In genomic region chr6:46450917-46451638, GRCm38 (mm10) we compare ENCODE assay signal across 25 mouse cellular contexts.
A peak's percentile ranks its signal among the peaks of the same experiment; 100 is the strongest.
DNase-seq lines count a peak whose midpoint lies in the region; ATAC-seq lines count a peak whose summit lies in the region.
"Had no signal": no experiment of that assay in that cellular context is flagged by ENCODE, and none has a peak within 500 bp of the region (broad histone marks: within the 10 kb centered on the region; RNA-seq: fewer than 3 reads in every experiment).

No protein-coding gene starts in this region.

- DNase-seq in embryonic facial prominence, embryonic 11.5 days (ENCODE audit: low spot score): no peak
- DNase-seq in embryonic facial prominence, embryonic 10.5 days (ENCODE audit: low spot score): no peak
- DNase-seq in embryo, embryonic 10.5 days (ENCODE audit: low spot score): peak; percentile 56
- no peak for DNase-seq in cerebellum, adult 9-11 months
- DNase-seq in layer of hippocampus, adult 11-12 months (ENCODE audit: low spot score): no peak
- DNase-seq in cerebellum, postnatal 36 days: no peak
- DNase-seq: adrenal gland, postnatal 10 days; cerebellum, adult 11 months; cerebellum, postnatal 25 days; gastrocnemius, adult 2 months; heart, postnatal 36 days; kidney, adult 9 months; kidney, postnatal 36 days; layer of hippocampus, adult 9-11 months; lung, adult 18-20 months; right cerebral cortex, postnatal 25 days; thymus, adult 18-20 months had no signal

- no peaks in the 10 kb centered on the region for H3K36me3 ChIP-seq in embryonic facial prominence, embryonic 11.5 days (replicated peaks; ENCODE audit: control insufficient read depth, insufficient read depth, low read depth, low read length)
- no peaks in the 10 kb centered on the region for H3K36me3 ChIP-seq in embryonic facial prominence, embryonic 10.5 days (replicated peaks)
- no peaks in the 10 kb centered on the region for H3K36me3 ChIP-seq in midbrain, embryonic 12.5 days
- H3K36me3 ChIP-seq in neural tube, embryonic 13.5 days: no peaks in the 10 kb centered on the region
- H3K36me3 ChIP-seq: embryonic facial prominence, embryonic 15.5 days; heart, embryonic 13.5 days; limb, embryonic 10.5 days had no signal

- no peak overlapping the region for H3K27ac ChIP-seq in embryonic facial prominence, embryonic 11.5 days (replicated peaks; ENCODE audit: low read depth, low read length)
- no peak overlapping the region for H3K27ac ChIP-seq in embryonic facial prominence, embryonic 10.5 days (replicated peaks)
- no peak overlapping the region for H3K27ac ChIP-seq in midbrain, embryonic 12.5 days (replicated peaks)
- H3K27ac ChIP-seq in neural tube, embryonic 13.5 days (replicated peaks): no peak overlapping the region
- H3K27ac ChIP-seq: embryonic facial prominence, embryonic 15.5 days; gastrocnemius, adult 2 months; heart, embryonic 13.5 days; limb, embryonic 10.5 days had no signal

- peak; percentile 65; the same call in 1 of the 2 replicates for ATAC-seq in embryonic facial prominence, embryonic 11.5 days (replicated peaks; ENCODE audit: insufficient number of reproducible peaks, low FRiP score, low TSS enrichment, low read depth)
- ATAC-seq in midbrain, embryonic 12.5 days (ENCODE audit: low FRiP score, low read depth): peak; percentile 92
- ATAC-seq in neural tube, embryonic 13.5 days (ENCODE audit: low read depth): peak; percentile 96
- ATAC-seq: activated CD4-positive, CD25-positive, alpha-beta regulatory T cell, adult 4 months; CD4-positive, CD25-positive, alpha-beta regulatory T cell, adult 4 months had no signal

- 88% methylated on average over 2 of the region's 2 CpGs for WGBS in embryonic facial prominence, embryonic 11.5 days
- WGBS in embryonic facial prominence, embryonic 10.5 days: 84% methylated on average over 2 of the region's 2 CpGs
- 83% methylated on average over 2 of the region's 2 CpGs for WGBS in midbrain, embryonic 12.5 days
- 62% methylated on average over 2 of the region's 2 CpGs for WGBS in neural tube, embryonic 13.5 days

- H3K9ac ChIP-seq in embryonic facial prominence, embryonic 11.5 days (replicated peaks; ENCODE audit: low read length): no peak overlapping the region
- no peak overlapping the region for H3K9ac ChIP-seq in midbrain, embryonic 12.5 days (replicated peaks)
- no peak overlapping the region for H3K9ac ChIP-seq in neural tube, embryonic 13.5 days
- H3K9ac ChIP-seq: embryonic facial prominence, embryonic 15.5 days; heart, embryonic 13.5 days had no signal

- H3K4me1 ChIP-seq in embryonic facial prominence, embryonic 11.5 days (ENCODE audit: control insufficient read depth, insufficient read depth, low read length): no peaks in the 10 kb centered on the region
- no peaks in the 10 kb centered on the region for H3K4me1 ChIP-seq in embryonic facial prominence, embryonic 10.5 days
- H3K4me1 ChIP-seq in midbrain, embryonic 12.5 days: no peaks in the 10 kb centered on the region
- no peaks in the 10 kb centered on the region for H3K4me1 ChIP-seq in neural tube, embryonic 13.5 days (replicated peaks)
- H3K4me1 ChIP-seq: embryonic facial prominence, embryonic 15.5 days; heart, embryonic 13.5 days; limb, embryonic 10.5 days; megakaryocyte, embryonic 14.5 days had no signal

- H3K9me3 ChIP-seq in embryonic facial prominence, embryonic 11.5 days (replicated peaks; ENCODE audit: control insufficient read depth, low read length): no peaks in the 10 kb centered on the region
- no peaks in the 10 kb centered on the region for H3K9me3 ChIP-seq in embryonic facial prominence, embryonic 10.5 days
- H3K9me3 ChIP-seq in midbrain, embryonic 12.5 days: no peaks in the 10 kb centered on the region
- H3K9me3 ChIP-seq in neural tube, embryonic 13.5 days: no peaks in the 10 kb centered on the region
- H3K9me3 ChIP-seq: embryonic facial prominence, embryonic 15.5 days; heart, embryonic 13.5 days; limb, embryonic 10.5 days; megakaryocyte, embryonic 14.5 days had no signal

- H3K4me2 ChIP-seq in embryonic facial prominence, embryonic 11.5 days (ENCODE audit: low read depth, low read length): no peak overlapping the region
- no peak overlapping the region for H3K4me2 ChIP-seq in midbrain, embryonic 12.5 days (replicated peaks)
- no peak overlapping the region for H3K4me2 ChIP-seq in neural tube, embryonic 13.5 days
- H3K4me2 ChIP-seq: embryonic facial prominence, embryonic 15.5 days; heart, embryonic 13.5 days had no signal

- no peak overlapping the region for H3K4me3 ChIP-seq in embryonic facial prominence, embryonic 11.5 days (ENCODE audit: low read depth, low read length)
- H3K4me3 ChIP-seq in embryonic facial prominence, embryonic 10.5 days: no peak overlapping the region
- H3K4me3 ChIP-seq in midbrain, embryonic 12.5 days: no peak overlapping the region
- H3K4me3 ChIP-seq in neural tube, embryonic 13.5 days: no peak overlapping the region
- H3K4me3 ChIP-seq: embryonic facial prominence, embryonic 15.5 days; gastrocnemius, adult 2 months; heart, embryonic 13.5 days; limb, embryonic 10.5 days; megakaryocyte, embryonic 14.5 days had no signal

- no peaks in the 10 kb centered on the region for H3K27me3 ChIP-seq in embryonic facial prominence, embryonic 11.5 days (ENCODE audit: control insufficient read depth, insufficient read depth, low read length)
- H3K27me3 ChIP-seq in embryonic facial prominence, embryonic 10.5 days (replicated peaks; ENCODE audit: low read depth, poor library complexity, severe bottlenecking): no peaks in the 10 kb centered on the region
- no peaks in the 10 kb centered on the region for H3K27me3 ChIP-seq in midbrain, embryonic 12.5 days
- no peaks in the 10 kb centered on the region for H3K27me3 ChIP-seq in neural tube, embryonic 13.5 days
- H3K27me3 ChIP-seq: embryonic facial prominence, embryonic 15.5 days; heart, embryonic 13.5 days; megakaryocyte, embryonic 14.5 days had no signal
